Mouse (Mus musculus): ENCODE data around the gene Psma7. TPM values are rescaled to one million over a fixed set of nuclear protein-coding genes. Genes with fewer than 3 reads are reported as not detected.

The Psma7 gene
- polyA plus RNA-seq, 2 experiments = 298 to 620 TPM

DNA sequence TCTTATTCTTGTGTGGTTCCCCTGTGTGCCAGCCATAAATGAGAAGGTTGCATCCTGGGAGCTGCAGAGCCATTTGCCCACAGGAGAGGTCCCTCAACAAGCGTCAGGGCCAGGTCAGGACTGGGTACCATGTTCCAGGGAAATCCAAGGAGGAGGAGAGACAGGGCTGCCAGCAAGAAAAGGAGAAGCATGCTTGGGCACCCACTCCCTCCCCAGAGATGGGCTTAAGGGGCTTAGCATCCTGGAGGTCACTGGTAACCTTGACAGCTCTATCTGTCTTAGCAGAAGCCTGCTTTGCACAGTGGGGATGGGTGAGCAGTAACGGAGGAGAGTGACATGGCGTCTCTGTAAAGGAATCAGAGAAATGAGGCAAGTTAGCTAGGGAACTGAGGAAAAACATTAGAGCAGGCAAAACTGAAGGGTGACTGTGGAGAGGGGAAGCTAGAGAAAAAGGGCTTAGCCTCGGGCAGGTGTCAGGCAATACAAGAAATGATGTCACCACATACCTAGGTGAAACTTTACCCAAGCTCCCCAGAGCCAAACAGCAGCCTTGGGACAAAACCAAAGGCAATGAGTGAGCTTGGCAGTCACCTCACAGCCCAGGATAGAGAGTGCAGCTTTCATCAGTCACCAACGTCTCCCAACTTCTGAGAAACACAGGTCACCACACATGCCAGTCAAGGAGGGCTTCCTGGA is 36.4 kb downstream of the Psma7 start:
- 54% methylated on average over 5 of the region's 5 CpGs for WGBS
- Histone ChIP-seq H3K27ac (replicated peaks; ENCODE audit: low read depth, low read length) (no peak overlapping the region), H3K9me3 (ENCODE audit: control insufficient read depth, low read length) (no peaks in the 10 kb centered on the region), H3K4me1 (ENCODE audit: control insufficient read depth, insufficient read depth, low read length) (no peaks in the 10 kb centered on the region), H3K4me3 (replicated peaks; ENCODE audit: low read length) (no peak overlapping the region), H3K36me3 (ENCODE audit: control insufficient read depth, insufficient read depth, low read length) (no peaks in the 10 kb centered on the region), H3K9ac (ENCODE audit: low read depth, low read length, severe bottlenecking) (no peak overlapping the region), H3K4me2 (replicated peaks; ENCODE audit: low read depth, low read length, severe bottlenecking) (no peak overlapping the region), H3K27me3 (ENCODE audit: control insufficient read depth, insufficient read depth, low read length) (no peaks in the 10 kb centered on the region)
- DNase-seq (ENCODE audit: low spot score) = no peak
- ATAC-seq (ENCODE audit: low FRiP score, low read depth) = no peak
- no peak for TF ChIP-seq POLR2A (IDR thresholded peaks at IDR 0.05; ENCODE audit: borderline replicate concordance, extremely low read depth, insufficient read depth, insufficient read length)

- H3K4me3 ChIP-seq (replicated peaks; ENCODE audit: low read length) = no peak overlapping the region
- no peak for TF ChIP-seq POLR2A (IDR thresholded peaks at IDR 0.05; ENCODE audit: borderline replicate concordance, extremely low read depth, insufficient read depth, insufficient read length)
- ATAC-seq (ENCODE audit: low FRiP score, low read depth) (no peak), DNase-seq (ENCODE audit: low spot score) (no peak)
- H3K4me1 ChIP-seq (ENCODE audit: control insufficient read depth, insufficient read depth, low read length) = no peaks in the 10 kb centered on the region
- H3K9me3 ChIP-seq (ENCODE audit: control insufficient read depth, low read length) = no peaks in the 10 kb centered on the region
- no peaks in the 10 kb centered on the region for H3K27me3 ChIP-seq (ENCODE audit: control insufficient read depth, insufficient read depth, low read length)
- no peak overlapping the region for H3K27ac ChIP-seq (replicated peaks; ENCODE audit: low read depth, low read length)
- no peak overlapping the region for H3K4me2 ChIP-seq (replicated peaks; ENCODE audit: low read depth, low read length, severe bottlenecking)
- 87% methylated on average over 9 of the region's 9 CpGs for WGBS
- H3K36me3 ChIP-seq (ENCODE audit: control insufficient read depth, insufficient read depth, low read length) = no peaks in the 10 kb centered on the region
- H3K9ac ChIP-seq (ENCODE audit: low read depth, low read length, severe bottlenecking) = no peak overlapping the region
Measured at GRCm38 (mm10) chr2:180001635-180002034, 40.6 kb downstream of the Psma7 start.

GRCm38 (mm10) chr2:179998431-179998830 is 43.8 kb downstream of the Psma7 start:
- Histone ChIP-seq H3K27ac (replicated peaks; ENCODE audit: low read depth, low read length) (no peak overlapping the region), H3K4me2 (replicated peaks; ENCODE audit: low read depth, low read length, severe bottlenecking) (no peak overlapping the region), H3K4me1 (ENCODE audit: control insufficient read depth, insufficient read depth, low read length) (no peaks in the 10 kb centered on the region), H3K9me3 (ENCODE audit: control insufficient read depth, low read length) (no peaks in the 10 kb centered on the region), H3K27me3 (ENCODE audit: control insufficient read depth, insufficient read depth, low read length) (no peaks in the 10 kb centered on the region), H3K9ac (ENCODE audit: low read depth, low read length, severe bottlenecking) (no peak overlapping the region), H3K36me3 (ENCODE audit: control insufficient read depth, insufficient read depth, low read length) (no peaks in the 10 kb centered on the region), H3K4me3 (replicated peaks; ENCODE audit: low read length) (no peak overlapping the region)
- no peak for DNase-seq (ENCODE audit: low spot score)
- WGBS = 74% methylated on average over 4 of the region's 4 CpGs
- ATAC-seq (ENCODE audit: low FRiP score, low read depth) = no peak
- no peak for TF ChIP-seq POLR2A (IDR thresholded peaks at IDR 0.05; ENCODE audit: borderline replicate concordance, extremely low read depth, insufficient read depth, insufficient read length)

DNA sequence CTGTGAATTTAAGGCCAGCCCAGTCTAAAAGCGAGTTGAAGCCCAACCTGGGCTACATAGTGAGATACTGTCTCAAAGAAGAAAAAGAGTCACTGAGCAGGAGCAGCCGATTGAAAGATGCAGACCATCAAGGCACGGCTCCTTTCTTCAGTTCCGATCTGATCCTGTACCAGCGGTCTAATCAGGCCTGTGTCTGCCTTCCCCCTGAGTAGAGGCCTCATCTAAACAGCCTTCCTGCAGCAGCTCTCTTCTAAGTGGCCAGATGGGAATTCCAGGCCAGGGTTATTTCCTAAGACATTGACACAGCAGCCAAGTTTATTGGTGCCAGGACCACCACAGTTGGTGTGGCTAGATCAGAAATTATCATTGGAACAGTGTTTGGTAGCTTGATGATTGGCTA is 49.2 kb downstream of the Psma7 start:
- no peak overlapping the region for H3K9ac ChIP-seq (ENCODE audit: low read depth, low read length, severe bottlenecking)
- no peaks in the 10 kb centered on the region for H3K36me3 ChIP-seq (ENCODE audit: control insufficient read depth, insufficient read depth, low read length)
- H3K4me3 ChIP-seq (replicated peaks; ENCODE audit: low read length) = no peak overlapping the region
- H3K9me3 ChIP-seq (ENCODE audit: control insufficient read depth, low read length) = no peaks in the 10 kb centered on the region
- H3K4me1 ChIP-seq (ENCODE audit: control insufficient read depth, insufficient read depth, low read length) = no peaks in the 10 kb centered on the region
- 89% methylated on average over 5 of the region's 5 CpGs for WGBS
- no peak overlapping the region for H3K27ac ChIP-seq (replicated peaks; ENCODE audit: low read depth, low read length)
- no peak overlapping the region for H3K4me2 ChIP-seq (replicated peaks; ENCODE audit: low read depth, low read length, severe bottlenecking)
- ATAC-seq (ENCODE audit: low FRiP score, low read depth) (no peak), DNase-seq (ENCODE audit: low spot score) (no peak)
- no peak for TF ChIP-seq POLR2A (IDR thresholded peaks at IDR 0.05; ENCODE audit: borderline replicate concordance, extremely low read depth, insufficient read depth, insufficient read length)
- no peaks in the 10 kb centered on the region for H3K27me3 ChIP-seq (ENCODE audit: control insufficient read depth, insufficient read depth, low read length)

- Histone ChIP-seq H3K27me3 (ENCODE audit: control insufficient read depth, insufficient read depth, low read length) (no peaks in the 10 kb centered on the region), H3K36me3 (ENCODE audit: control insufficient read depth, insufficient read depth, low read length) (no peaks in the 10 kb centered on the region), H3K4me2 (replicated peaks; ENCODE audit: low read depth, low read length, severe bottlenecking) (no peak overlapping the region), H3K4me3 (replicated peaks; ENCODE audit: low read length) (no peak overlapping the region), H3K9me3 (ENCODE audit: control insufficient read depth, low read length) (no peaks in the 10 kb centered on the region), H3K27ac (replicated peaks; ENCODE audit: low read depth, low read length) (no peak overlapping the region), H3K4me1 (ENCODE audit: control insufficient read depth, insufficient read depth, low read length) (no peaks in the 10 kb centered on the region), H3K9ac (ENCODE audit: low read depth, low read length, severe bottlenecking) (no peak overlapping the region)
- DNase-seq (ENCODE audit: low spot score) (no peak), ATAC-seq (ENCODE audit: low FRiP score, low read depth) (no peak)
- TF ChIP-seq POLR2A (IDR thresholded peaks at IDR 0.05; ENCODE audit: borderline replicate concordance, extremely low read depth, insufficient read depth, insufficient read length) = no peak
- whole genome bisulfite sequencing = 52% methylated on average over 1 of the region's 1 CpGs
Measured at GRCm38 (mm10) chr2:179989098-179989497, 53.1 kb downstream of the Psma7 start.
